Mouse (Mus musculus): ENCODE measurements at regions not wholly inside any gene's neighbourhood (a gene's known extent, or its start where the extent isn't known, plus 50 kb on each side); places are given as distances from the start of the nearest gene placed in this dataset.

Small RNA genes in the stretch of these regions (microRNA-seq; reads per million reads assigned to microRNA genes)
- 19.4 reads per million, percentile 39 among the genes with 10 or more reads in this experiment for gene Mir378d
